In the genomic region with DNA sequence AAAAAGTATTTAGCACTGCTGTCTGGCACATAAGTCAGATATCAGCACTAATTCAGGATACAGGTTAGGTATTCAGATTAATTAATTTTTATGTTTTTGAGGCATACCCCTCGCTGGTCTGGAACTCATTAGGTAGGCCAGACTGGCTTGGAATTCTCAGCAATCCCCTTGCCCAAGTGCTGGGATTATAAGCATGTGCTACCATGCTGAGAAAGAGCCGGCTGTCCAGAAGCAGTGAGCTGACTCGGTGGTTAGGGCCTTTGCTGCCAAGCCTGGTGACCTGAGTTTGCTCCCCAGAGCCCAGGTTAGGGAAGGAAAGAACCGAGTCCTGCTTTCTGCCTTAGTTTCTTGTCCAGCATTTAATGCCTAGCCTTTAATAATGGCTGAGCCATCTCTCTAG, we compare ENCODE assay signal across 19 mouse cellular contexts.
DNase-seq lines count a peak whose midpoint lies in the region; ATAC-seq lines count a peak whose summit lies in the region.
"Had no signal": no experiment of that assay in that cellular context is flagged by ENCODE, and none has a peak within 500 bp of the region (broad histone marks: within the 10 kb centered on the region; RNA-seq: fewer than 3 reads in every experiment).

No protein-coding gene starts in this region.

- H3K27me3 ChIP-seq in forebrain, embryonic 13.5 days, result no peaks in the 10 kb centered on the region
- no peaks in the 10 kb centered on the region for H3K27me3 ChIP-seq in forebrain, embryonic 15.5 days
- no peaks in the 10 kb centered on the region for H3K27me3 ChIP-seq in midbrain, embryonic 11.5 days (ENCODE audit: control insufficient read depth, insufficient read depth, low read length)
- no peaks in the 10 kb centered on the region for H3K27me3 ChIP-seq in midbrain, embryonic 14.5 days (ENCODE audit: control insufficient read depth, insufficient read depth, low read length)
- no peaks in the 10 kb centered on the region for H3K27me3 ChIP-seq in embryonic facial prominence, embryonic 11.5 days (ENCODE audit: control insufficient read depth, insufficient read depth, low read length)
- no peaks in the 10 kb centered on the region for H3K27me3 ChIP-seq in limb, embryonic 11.5 days (ENCODE audit: control insufficient read depth, insufficient read depth, low read length)
- H3K27me3 ChIP-seq: forebrain, embryonic 12.5 days; limb, embryonic 15.5 days; liver, embryonic 15.5 days; midbrain, embryonic 12.5 days had no signal

- no peak for ATAC-seq in forebrain, embryonic 13.5 days
- ATAC-seq in forebrain, embryonic 15.5 days (replicated peaks), result no peak
- no peak for ATAC-seq in midbrain, embryonic 11.5 days (ENCODE audit: low FRiP score)
- no peak for ATAC-seq in midbrain, embryonic 14.5 days (ENCODE audit: low FRiP score, low TSS enrichment)
- no peak for ATAC-seq in embryonic facial prominence, embryonic 11.5 days (replicated peaks; ENCODE audit: insufficient number of reproducible peaks, low FRiP score, low TSS enrichment, low read depth)
- no peak for ATAC-seq in limb, embryonic 11.5 days (ENCODE audit: insufficient number of reproducible peaks, low FRiP score, low TSS enrichment, low read depth)
- ATAC-seq: intestine, postnatal 0 days; lung, postnatal 0 days had no signal

- peaks cover 43% of the 10 kb centered on the region for H3K4me1 ChIP-seq in forebrain, embryonic 13.5 days
- H3K4me1 ChIP-seq in forebrain, embryonic 15.5 days, result peaks cover 49% of the 10 kb centered on the region
- H3K4me1 ChIP-seq in midbrain, embryonic 11.5 days (ENCODE audit: control insufficient read depth, insufficient read depth, low read length), result peaks cover 30% of the 10 kb centered on the region
- H3K4me1 ChIP-seq in midbrain, embryonic 14.5 days (ENCODE audit: control insufficient read depth, insufficient read depth, low read length), result peaks cover 43% of the 10 kb centered on the region
- H3K4me1 ChIP-seq in embryonic facial prominence, embryonic 11.5 days (ENCODE audit: control insufficient read depth, insufficient read depth, low read length), result no peaks in the 10 kb centered on the region; the same call in 1 of the 2 replicates
- peaks cover 14% of the 10 kb centered on the region; the same call in 1 of the 2 replicates for H3K4me1 ChIP-seq in limb, embryonic 11.5 days (ENCODE audit: control insufficient read depth, insufficient read depth, low read length)

- no peak overlapping the region for H3K9ac ChIP-seq in forebrain, embryonic 13.5 days
- H3K9ac ChIP-seq in forebrain, embryonic 15.5 days (replicated peaks), result no peak overlapping the region
- H3K9ac ChIP-seq in midbrain, embryonic 11.5 days (ENCODE audit: low read length), result no peak overlapping the region
- H3K9ac ChIP-seq in midbrain, embryonic 14.5 days (replicated peaks; ENCODE audit: low read length), result no peak overlapping the region
- H3K9ac ChIP-seq in embryonic facial prominence, embryonic 11.5 days (replicated peaks; ENCODE audit: low read length), result no peak overlapping the region
- no peak overlapping the region for H3K9ac ChIP-seq in limb, embryonic 11.5 days (ENCODE audit: low read length)
- H3K9ac ChIP-seq: forebrain, embryonic 12.5 days; limb, embryonic 15.5 days; liver, embryonic 15.5 days; midbrain, embryonic 12.5 days had no signal

- DNase-seq in midbrain, embryonic 11.5 days (ENCODE audit: low spot score, missing footprints), result peak; percentile 84
- DNase-seq in midbrain, embryonic 14.5 days, result no peak
- peak; percentile 36 for DNase-seq in embryonic facial prominence, embryonic 11.5 days (ENCODE audit: low spot score)
- DNase-seq in limb, embryonic 11.5 days (ENCODE audit: low spot score), result peak; percentile 64
- no peak for DNase-seq in right cerebral cortex, postnatal 4 days
- DNase-seq: adrenal gland, adult 2 months; gastrocnemius, postnatal 14 days; heart, adult 2 months; heart, postnatal 4 days; thymus, postnatal 14 days had no signal

- no peaks in the 10 kb centered on the region for H3K9me3 ChIP-seq in forebrain, embryonic 13.5 days (replicated peaks)
- no peaks in the 10 kb centered on the region for H3K9me3 ChIP-seq in forebrain, embryonic 15.5 days
- H3K9me3 ChIP-seq in midbrain, embryonic 11.5 days (ENCODE audit: control insufficient read depth, low read length), result no peaks in the 10 kb centered on the region
- no peaks in the 10 kb centered on the region for H3K9me3 ChIP-seq in midbrain, embryonic 14.5 days (ENCODE audit: control insufficient read depth, low read length)
- H3K9me3 ChIP-seq in embryonic facial prominence, embryonic 11.5 days (replicated peaks; ENCODE audit: control insufficient read depth, low read length), result no peaks in the 10 kb centered on the region
- H3K9me3 ChIP-seq in limb, embryonic 11.5 days (ENCODE audit: control insufficient read depth, low read length), result no peaks in the 10 kb centered on the region
- H3K9me3 ChIP-seq: forebrain, embryonic 12.5 days; limb, embryonic 15.5 days; liver, embryonic 15.5 days; midbrain, embryonic 12.5 days had no signal

- 61% methylated on average over 4 of the region's 4 CpGs for WGBS in forebrain, embryonic 13.5 days
- 47% methylated on average over 4 of the region's 4 CpGs for WGBS in forebrain, embryonic 15.5 days
- WGBS in midbrain, embryonic 11.5 days, result 49% methylated on average over 4 of the region's 4 CpGs
- 47% methylated on average over 4 of the region's 4 CpGs for WGBS in midbrain, embryonic 14.5 days
- 40% methylated on average over 4 of the region's 4 CpGs for WGBS in embryonic facial prominence, embryonic 11.5 days
- WGBS in limb, embryonic 11.5 days, result 8% methylated on average over 4 of the region's 4 CpGs

- H3K4me2 ChIP-seq in forebrain, embryonic 13.5 days, result no peak overlapping the region
- no peak overlapping the region for H3K4me2 ChIP-seq in forebrain, embryonic 15.5 days (replicated peaks)
- H3K4me2 ChIP-seq in midbrain, embryonic 11.5 days, result no peak overlapping the region
- no peak overlapping the region for H3K4me2 ChIP-seq in midbrain, embryonic 14.5 days (ENCODE audit: low read length)
- no peak overlapping the region for H3K4me2 ChIP-seq in embryonic facial prominence, embryonic 11.5 days (ENCODE audit: low read depth, low read length)
- H3K4me2 ChIP-seq in limb, embryonic 11.5 days (ENCODE audit: low read depth, severe bottlenecking), result no peak overlapping the region
- H3K4me2 ChIP-seq: forebrain, embryonic 12.5 days; limb, embryonic 15.5 days; liver, embryonic 15.5 days; midbrain, embryonic 12.5 days had no signal

- 0 out of 2 replicates have a peak, but pooled peaks cover 3% of the 10 kb centered on the region for H3K36me3 ChIP-seq in forebrain, embryonic 13.5 days (ENCODE audit: poor library complexity, severe bottlenecking)
- H3K36me3 ChIP-seq in forebrain, embryonic 15.5 days, result peaks cover 3% of the 10 kb centered on the region; the same call in 1 of the 2 replicates
- no peaks in the 10 kb centered on the region for H3K36me3 ChIP-seq in midbrain, embryonic 11.5 days (ENCODE audit: control insufficient read depth, insufficient read depth, low read length)
- H3K36me3 ChIP-seq in midbrain, embryonic 14.5 days (ENCODE audit: control insufficient read depth, insufficient read depth, low read length), result no peaks in the 10 kb centered on the region
- H3K36me3 ChIP-seq in embryonic facial prominence, embryonic 11.5 days (replicated peaks; ENCODE audit: control insufficient read depth, insufficient read depth, low read depth, low read length), result no peaks in the 10 kb centered on the region
- no peaks in the 10 kb centered on the region for H3K36me3 ChIP-seq in limb, embryonic 11.5 days (ENCODE audit: control insufficient read depth, insufficient read depth, low read length)
- H3K36me3 ChIP-seq: forebrain, embryonic 12.5 days; limb, embryonic 15.5 days; midbrain, embryonic 12.5 days had no signal

- H3K27ac ChIP-seq in forebrain, embryonic 13.5 days, result peak overlapping the region; percentile 44; the same call in 1 of the 2 replicates
- H3K27ac ChIP-seq in forebrain, embryonic 15.5 days (replicated peaks), result no peak overlapping the region
- no peak overlapping the region for H3K27ac ChIP-seq in midbrain, embryonic 11.5 days (ENCODE audit: low read depth, low read length)
- no peak overlapping the region for H3K27ac ChIP-seq in midbrain, embryonic 14.5 days (replicated peaks; ENCODE audit: low read depth, low read length)
- H3K27ac ChIP-seq in embryonic facial prominence, embryonic 11.5 days (replicated peaks; ENCODE audit: low read depth, low read length), result no peak overlapping the region
- H3K27ac ChIP-seq in limb, embryonic 11.5 days (replicated peaks; ENCODE audit: low read depth, low read length), result no peak overlapping the region; the same call in 1 of the 2 replicates
- H3K27ac ChIP-seq: forebrain, embryonic 12.5 days; heart, adult 2 months; limb, embryonic 15.5 days; liver, embryonic 15.5 days; midbrain, embryonic 12.5 days had no signal

- no peak overlapping the region for H3K4me3 ChIP-seq in forebrain, embryonic 13.5 days
- H3K4me3 ChIP-seq in forebrain, embryonic 15.5 days, result no peak overlapping the region
- H3K4me3 ChIP-seq in midbrain, embryonic 11.5 days (ENCODE audit: low read depth, low read length), result no peak overlapping the region
- H3K4me3 ChIP-seq in midbrain, embryonic 14.5 days (replicated peaks; ENCODE audit: low read depth, low read length), result no peak overlapping the region
- H3K4me3 ChIP-seq in embryonic facial prominence, embryonic 11.5 days (ENCODE audit: low read depth, low read length), result no peak overlapping the region
- H3K4me3 ChIP-seq in limb, embryonic 11.5 days (ENCODE audit: low read depth, low read length), result no peak overlapping the region
- H3K4me3 ChIP-seq: forebrain, embryonic 12.5 days; heart, adult 2 months; limb, embryonic 15.5 days; liver, embryonic 15.5 days; midbrain, embryonic 12.5 days; myocyte had no signal

Comparison
In these comparisons a context has a peak if more than half of its experiments do, and no peak if none do; other contexts are left out.
1. DNase-seq: peak in midbrain, embryonic 11.5 days (single experiment), embryonic facial prominence, embryonic 11.5 days (single experiment) and limb, embryonic 11.5 days (single experiment); none in midbrain, embryonic 14.5 days (single experiment) and right cerebral cortex, postnatal 4 days (single experiment).